Mouse (Mus musculus): ENCODE results near the gene Gm11549. TPM values are rescaled to one million over a fixed set of nuclear protein-coding genes. Genes with fewer than 3 reads are reported as not detected.
A peak's percentile ranks its signal among the peaks of the same experiment; 100 is the strongest.

Gm11549 gene
- polyA plus RNA-seq, 1 experiment from 2014 or later, result 0.20 TPM

DNA sequence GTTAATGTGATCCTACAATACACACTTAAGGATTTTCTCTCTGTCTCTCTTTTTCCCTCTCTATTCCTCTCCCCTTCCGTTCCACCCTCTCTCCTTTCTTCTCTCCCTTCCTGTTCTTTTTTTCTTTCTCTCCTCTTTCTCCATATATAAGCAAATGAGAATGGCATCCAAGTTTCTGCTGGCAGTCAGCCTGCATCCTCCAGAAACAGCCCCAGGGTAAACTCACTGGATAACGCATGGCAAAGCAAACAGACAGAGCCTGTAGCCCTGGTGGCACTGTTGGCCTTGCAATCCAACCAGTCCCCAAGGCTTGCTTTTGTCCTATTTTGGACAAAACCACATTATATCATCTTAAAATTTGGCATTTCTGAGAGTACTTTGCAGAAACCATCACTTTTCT, 9.6 kb upstream of the Gm11549 start:
- no peak overlapping the region for H3K27ac ChIP-seq (ENCODE audit: low read depth)
- no peak overlapping the region for H3K9ac ChIP-seq (ENCODE audit: low read length)
- H3K9me3 ChIP-seq (ENCODE audit: control insufficient read depth, low read length), result no peaks in the 10 kb centered on the region
- no peak for ATAC-seq (replicated peaks; ENCODE audit: low FRiP score, low TSS enrichment, low read depth)
- 40% methylated on average over 2 of the region's 2 CpGs for WGBS
- no peak for DNase-seq (ENCODE audit: low spot score)
- peaks cover 8% of the 10 kb centered on the region for H3K4me1 ChIP-seq (replicated peaks; ENCODE audit: control insufficient read depth, insufficient read depth, low read length)
- no peaks in the 10 kb centered on the region for H3K36me3 ChIP-seq (ENCODE audit: control insufficient read depth, insufficient read depth, low read length)
- no peaks in the 10 kb centered on the region for H3K27me3 ChIP-seq (replicated peaks; ENCODE audit: control insufficient read depth, insufficient read depth, low read length)
- H3K4me3 ChIP-seq (ENCODE audit: low read depth, low read length), result no peak overlapping the region
- peak overlapping the region; percentile 65 for H3K4me2 ChIP-seq (ENCODE audit: low read length)

DNA sequence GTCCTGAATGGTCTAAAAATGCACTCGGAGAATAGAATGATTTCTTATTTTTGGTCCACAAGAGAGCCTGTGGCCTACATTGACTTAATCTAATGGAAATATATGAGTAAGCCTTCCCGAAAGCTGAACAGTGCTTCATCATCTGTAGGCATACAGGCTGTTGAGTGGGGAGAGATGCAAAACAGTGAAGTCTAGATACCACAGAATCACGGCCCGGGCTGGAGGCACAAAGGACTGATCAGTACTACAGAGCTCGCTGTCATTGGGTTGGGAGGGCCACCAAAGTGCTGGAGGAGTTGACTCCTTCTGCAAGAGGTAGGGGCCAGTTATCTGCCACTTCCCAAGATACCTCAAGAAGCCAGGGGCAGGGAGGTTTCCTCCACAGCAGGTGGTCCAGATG, 9.2 kb upstream of the Gm11549 start:
- no peak for ATAC-seq (replicated peaks; ENCODE audit: low FRiP score, low TSS enrichment, low read depth)
- Histone ChIP-seq H3K36me3 (ENCODE audit: control insufficient read depth, insufficient read depth, low read length) (no peaks in the 10 kb centered on the region), H3K4me3 (ENCODE audit: low read depth, low read length) (no peak overlapping the region), H3K9me3 (ENCODE audit: control insufficient read depth, low read length) (no peaks in the 10 kb centered on the region), H3K9ac (ENCODE audit: low read length) (no peak overlapping the region), H3K27ac (ENCODE audit: low read depth) (no peak overlapping the region), H3K4me1 (replicated peaks; ENCODE audit: control insufficient read depth, insufficient read depth, low read length) (peaks cover 8% of the 10 kb centered on the region), H3K27me3 (replicated peaks; ENCODE audit: control insufficient read depth, insufficient read depth, low read length) (no peaks in the 10 kb centered on the region), H3K4me2 (ENCODE audit: low read length) (no peak overlapping the region)
- no peak for DNase-seq (ENCODE audit: low spot score)
- 81% methylated on average over 5 of the region's 5 CpGs for WGBS

DNA sequence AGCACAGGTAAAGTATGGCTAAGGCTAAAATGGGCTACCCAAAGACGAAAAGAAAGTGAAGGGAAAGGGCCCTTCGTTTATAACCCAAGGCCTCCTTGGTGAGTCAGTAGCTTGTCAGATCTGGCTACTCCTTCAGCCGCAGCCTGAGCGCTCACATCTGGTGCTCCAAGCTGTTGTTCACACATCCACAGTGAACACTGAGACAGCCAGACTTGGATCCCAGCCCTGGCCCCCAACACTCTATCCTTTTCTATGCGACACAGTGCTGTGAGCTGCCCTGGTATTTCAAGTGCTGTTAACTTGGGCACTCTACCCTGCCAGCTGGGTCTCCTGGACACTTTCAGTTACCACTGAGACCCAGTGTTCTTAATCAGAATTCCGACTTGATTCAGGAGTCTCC, 8.7 kb upstream of the Gm11549 start:
- Histone ChIP-seq H3K4me1 (replicated peaks; ENCODE audit: control insufficient read depth, insufficient read depth, low read length) (peaks cover 8% of the 10 kb centered on the region), H3K36me3 (ENCODE audit: control insufficient read depth, insufficient read depth, low read length) (no peaks in the 10 kb centered on the region), H3K4me2 (ENCODE audit: low read length) (no peak overlapping the region), H3K9me3 (ENCODE audit: control insufficient read depth, low read length) (no peaks in the 10 kb centered on the region), H3K9ac (ENCODE audit: low read length) (no peak overlapping the region), H3K27ac (ENCODE audit: low read depth) (no peak overlapping the region), H3K27me3 (replicated peaks; ENCODE audit: control insufficient read depth, insufficient read depth, low read length) (no peaks in the 10 kb centered on the region), H3K4me3 (ENCODE audit: low read depth, low read length) (no peak overlapping the region)
- WGBS, result 86% methylated on average over 6 of the region's 6 CpGs
- DNase-seq (ENCODE audit: low spot score), result no peak
- no peak for ATAC-seq (replicated peaks; ENCODE audit: low FRiP score, low TSS enrichment, low read depth)

DNA sequence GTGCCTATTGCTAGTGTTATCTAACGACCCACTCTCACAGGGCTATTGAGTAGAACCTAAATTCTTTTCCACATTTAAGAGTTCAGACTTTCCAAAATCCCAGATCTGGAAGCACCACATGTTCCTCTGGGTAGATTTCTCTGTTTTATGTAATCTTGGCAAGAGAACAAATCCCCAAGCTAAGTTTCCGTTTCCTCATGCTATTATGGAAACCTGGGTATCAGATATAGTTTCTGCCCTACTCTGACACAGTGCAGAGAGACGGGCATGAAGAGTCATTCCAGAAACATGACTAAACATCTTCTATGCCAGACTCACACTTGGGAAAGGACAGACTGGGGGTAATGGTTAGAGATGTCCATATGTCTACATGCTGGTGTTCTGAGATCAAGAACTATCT, 2.9 kb upstream of the Gm11549 start:
- H3K4me3 ChIP-seq (ENCODE audit: low read depth, low read length), result no peak overlapping the region
- no peak overlapping the region for H3K27ac ChIP-seq (ENCODE audit: low read depth)
- no peaks in the 10 kb centered on the region for H3K4me1 ChIP-seq (replicated peaks; ENCODE audit: control insufficient read depth, insufficient read depth, low read length)
- WGBS, result 61% methylated on average over 3 of the region's 3 CpGs
- peaks cover 30% of the 10 kb centered on the region for H3K27me3 ChIP-seq (replicated peaks; ENCODE audit: control insufficient read depth, insufficient read depth, low read length)
- DNase-seq (ENCODE audit: low spot score) (no peak), ATAC-seq (replicated peaks; ENCODE audit: low FRiP score, low TSS enrichment, low read depth) (no peak)
- H3K4me2 ChIP-seq (ENCODE audit: low read length), result no peak overlapping the region
- no peaks in the 10 kb centered on the region for H3K36me3 ChIP-seq (ENCODE audit: control insufficient read depth, insufficient read depth, low read length)
- no peaks in the 10 kb centered on the region for H3K9me3 ChIP-seq (ENCODE audit: control insufficient read depth, low read length)
- H3K9ac ChIP-seq (ENCODE audit: low read length), result no peak overlapping the region

DNA sequence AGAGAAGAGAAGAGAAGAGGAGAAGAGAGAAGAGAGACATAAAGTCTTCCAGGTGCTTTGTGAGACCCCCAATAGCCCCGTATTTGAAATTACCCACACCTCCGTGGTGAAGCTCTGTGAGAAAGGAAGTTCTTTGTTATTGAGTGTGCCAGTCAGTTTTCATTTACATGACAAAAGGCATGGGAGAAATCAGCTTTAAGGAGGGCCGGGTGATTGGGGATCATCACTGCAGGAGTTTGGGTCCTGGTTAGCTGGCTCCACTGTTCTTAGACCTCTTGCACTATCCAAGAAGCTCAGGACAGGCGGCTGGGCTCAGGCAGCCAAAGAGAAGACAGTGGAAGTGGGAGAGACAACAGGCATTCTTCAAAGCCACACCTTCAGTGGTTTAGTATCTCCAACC, 524 bp upstream of the Gm11549 start:
- H3K27me3 ChIP-seq (replicated peaks; ENCODE audit: control insufficient read depth, insufficient read depth, low read length), result peaks cover 30% of the 10 kb centered on the region
- WGBS, result 14% methylated on average over 4 of the region's 4 CpGs
- no peaks in the 10 kb centered on the region for H3K36me3 ChIP-seq (ENCODE audit: control insufficient read depth, insufficient read depth, low read length)
- ATAC-seq (replicated peaks; ENCODE audit: low FRiP score, low TSS enrichment, low read depth) (no peak), DNase-seq (ENCODE audit: low spot score) (no peak)
- no peaks in the 10 kb centered on the region for H3K9me3 ChIP-seq (ENCODE audit: control insufficient read depth, low read length)
- no peaks in the 10 kb centered on the region for H3K4me1 ChIP-seq (replicated peaks; ENCODE audit: control insufficient read depth, insufficient read depth, low read length)
- H3K9ac ChIP-seq (ENCODE audit: low read length), result no peak overlapping the region
- H3K27ac ChIP-seq (ENCODE audit: low read depth), result no peak overlapping the region
- no peak overlapping the region for H3K4me2 ChIP-seq (ENCODE audit: low read length)
- no peak overlapping the region for H3K4me3 ChIP-seq (ENCODE audit: low read depth, low read length)

DNA sequence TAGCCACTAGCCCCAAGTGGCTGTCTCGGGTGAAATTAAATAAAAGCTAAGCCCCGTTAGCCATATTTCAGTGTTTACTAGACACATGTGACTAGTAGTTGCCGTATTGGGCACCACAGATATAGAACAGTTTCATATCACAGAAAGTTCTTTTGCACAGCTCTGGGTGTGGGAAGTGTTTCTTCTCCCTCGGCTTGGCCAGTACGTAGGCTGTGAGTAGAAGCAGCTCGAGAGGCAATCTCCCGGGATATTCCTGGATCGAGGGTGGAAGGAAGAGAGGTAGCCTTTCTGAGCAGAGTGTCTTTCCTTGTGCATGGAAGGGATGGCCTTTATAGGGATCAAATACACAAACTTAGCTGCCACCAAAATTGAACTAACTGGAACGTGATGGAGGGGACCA, 5.4 kb downstream of the Gm11549 start:
- H3K9me3 ChIP-seq (ENCODE audit: control insufficient read depth, low read length), result no peaks in the 10 kb centered on the region
- DNase-seq (ENCODE audit: low spot score) (no peak), ATAC-seq (replicated peaks; ENCODE audit: low FRiP score, low TSS enrichment, low read depth) (no peak)
- 85% methylated on average over 9 of the region's 9 CpGs for WGBS
- H3K4me2 ChIP-seq (ENCODE audit: low read length), result no peak overlapping the region
- H3K4me1 ChIP-seq (replicated peaks; ENCODE audit: control insufficient read depth, insufficient read depth, low read length), result no peaks in the 10 kb centered on the region
- H3K9ac ChIP-seq (ENCODE audit: low read length), result no peak overlapping the region
- no peak overlapping the region for H3K27ac ChIP-seq (ENCODE audit: low read depth)
- H3K27me3 ChIP-seq (replicated peaks; ENCODE audit: control insufficient read depth, insufficient read depth, low read length), result peaks cover 16% of the 10 kb centered on the region
- no peak overlapping the region for H3K4me3 ChIP-seq (ENCODE audit: low read depth, low read length)
- no peaks in the 10 kb centered on the region for H3K36me3 ChIP-seq (ENCODE audit: control insufficient read depth, insufficient read depth, low read length)

DNA sequence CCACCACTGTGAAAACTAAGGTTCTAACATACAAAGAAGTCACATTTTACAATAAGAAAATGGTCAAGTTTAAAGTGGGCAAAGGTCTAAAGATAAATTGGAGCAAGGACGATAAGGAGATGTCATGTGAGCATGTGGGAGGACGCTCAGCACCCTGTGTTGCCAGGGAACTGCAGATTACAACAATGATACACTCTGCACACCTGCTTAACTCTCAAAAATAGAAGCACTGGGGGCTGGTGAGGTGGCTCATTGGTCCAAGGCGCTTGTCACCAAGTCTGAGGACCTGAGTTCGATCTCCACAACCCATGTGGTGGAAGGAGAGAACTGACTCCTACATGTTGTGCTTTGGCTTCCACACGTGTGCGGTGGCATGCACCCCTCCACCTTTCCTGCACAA, 10.1 kb downstream of the Gm11549 start:
- WGBS, result 81% methylated on average over 6 of the region's 6 CpGs
- Histone ChIP-seq H3K4me2 (ENCODE audit: low read length) (no peak overlapping the region), H3K4me1 (replicated peaks; ENCODE audit: control insufficient read depth, insufficient read depth, low read length) (no peaks in the 10 kb centered on the region), H3K36me3 (ENCODE audit: control insufficient read depth, insufficient read depth, low read length) (no peaks in the 10 kb centered on the region), H3K4me3 (ENCODE audit: low read depth, low read length) (no peak overlapping the region), H3K9me3 (ENCODE audit: control insufficient read depth, low read length) (no peaks in the 10 kb centered on the region), H3K27me3 (replicated peaks; ENCODE audit: control insufficient read depth, insufficient read depth, low read length) (no peaks in the 10 kb centered on the region), H3K27ac (ENCODE audit: low read depth) (no peak overlapping the region), H3K9ac (ENCODE audit: low read length) (no peak overlapping the region)
- DNase-seq (ENCODE audit: low spot score) (peak; percentile 48), ATAC-seq (replicated peaks; ENCODE audit: low FRiP score, low TSS enrichment, low read depth) (0 out of 2 replicates have a peak, but pooled peaks have one; percentile 19)

DNA sequence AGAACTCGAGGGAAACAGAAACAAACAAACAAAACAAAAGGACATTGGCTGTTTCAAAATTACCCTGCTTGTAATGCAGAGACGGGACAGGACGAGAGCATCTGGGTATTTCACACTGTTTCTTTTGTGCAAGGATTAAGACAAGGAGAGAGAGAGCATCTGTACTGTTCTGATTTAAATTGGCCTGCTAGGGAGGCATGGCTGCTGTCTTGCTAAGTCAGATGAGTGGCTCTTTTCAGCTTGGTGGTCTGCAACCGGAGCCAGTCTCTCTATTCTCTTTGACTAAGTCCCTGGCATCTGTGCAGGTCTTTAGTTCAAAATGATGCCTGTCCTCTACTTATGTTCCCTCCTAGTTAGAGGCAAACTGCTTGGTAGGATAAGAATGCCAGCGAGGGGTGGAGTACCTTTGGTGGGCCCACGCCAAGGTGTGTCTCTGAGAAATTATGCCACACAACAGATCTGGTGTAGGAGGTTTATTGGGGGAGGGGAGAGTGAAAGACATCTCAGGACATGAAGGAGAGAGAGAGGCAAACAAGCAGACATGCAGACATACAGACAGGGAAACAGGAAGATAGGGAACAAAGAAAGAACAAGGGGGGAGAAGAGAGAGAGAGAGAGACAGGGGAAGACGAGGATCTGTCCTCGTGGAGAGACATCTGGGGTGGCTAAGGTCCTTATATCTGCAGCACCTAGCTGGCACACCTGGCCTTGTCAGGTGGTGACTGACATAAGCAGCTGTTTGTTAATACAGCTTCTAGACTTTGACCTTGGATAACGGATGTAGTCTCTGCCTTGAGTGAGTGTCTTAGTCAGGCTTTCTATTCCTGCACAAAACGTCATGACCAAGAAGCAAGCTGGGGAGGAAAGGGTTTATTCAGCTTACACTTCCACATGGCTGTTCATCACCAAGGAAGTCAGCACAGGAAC, 15.5 kb downstream of the Gm11549 start:
- DNase-seq (ENCODE audit: low spot score), result peak; percentile 45

DNA sequence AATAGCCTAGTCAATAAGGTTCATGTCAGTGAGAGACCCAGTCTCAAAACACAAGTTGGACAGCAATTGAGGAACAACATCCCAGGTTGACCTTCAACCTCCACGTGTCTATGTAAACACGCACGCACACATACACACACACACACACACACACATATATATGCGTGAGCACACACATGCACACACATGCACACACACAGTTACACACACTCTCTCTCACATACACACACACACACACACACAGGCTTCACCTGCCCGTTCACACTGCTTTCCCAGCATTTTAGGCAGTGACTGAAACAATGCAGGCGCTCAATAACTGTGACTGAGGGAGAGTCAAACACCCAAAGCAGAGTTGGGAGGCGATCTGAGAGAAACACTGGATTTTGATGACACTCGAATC, 16.3 kb downstream of the Gm11549 start:
- H3K9ac ChIP-seq (ENCODE audit: low read length), result no peak overlapping the region
- H3K27me3 ChIP-seq (replicated peaks; ENCODE audit: control insufficient read depth, insufficient read depth, low read length), result no peaks in the 10 kb centered on the region
- no peak for DNase-seq (ENCODE audit: low spot score)
- H3K36me3 ChIP-seq (ENCODE audit: control insufficient read depth, insufficient read depth, low read length), result no peaks in the 10 kb centered on the region
- no peak overlapping the region for H3K4me2 ChIP-seq (ENCODE audit: low read length)
- no peaks in the 10 kb centered on the region for H3K4me1 ChIP-seq (replicated peaks; ENCODE audit: control insufficient read depth, insufficient read depth, low read length)
- H3K4me3 ChIP-seq (ENCODE audit: low read depth, low read length), result no peak overlapping the region
- ATAC-seq (replicated peaks; ENCODE audit: low FRiP score, low TSS enrichment, low read depth), result no peak
- WGBS, result 85% methylated on average over 8 of the region's 8 CpGs
- no peaks in the 10 kb centered on the region for H3K9me3 ChIP-seq (ENCODE audit: control insufficient read depth, low read length)
- H3K27ac ChIP-seq (ENCODE audit: low read depth), result no peak overlapping the region

More for the DNA sequence above, 15.5 kb downstream of the Gm11549 start:
- H3K4me1 ChIP-seq (replicated peaks; ENCODE audit: control insufficient read depth, insufficient read depth, low read length), result no peaks in the 10 kb centered on the region
- H3K4me3 ChIP-seq (ENCODE audit: low read depth, low read length), result no peak overlapping the region
- 72% methylated on average over 10 of the region's 10 CpGs for WGBS
- no peak for ATAC-seq (replicated peaks; ENCODE audit: low FRiP score, low TSS enrichment, low read depth)
- H3K36me3 ChIP-seq (ENCODE audit: control insufficient read depth, insufficient read depth, low read length), result no peaks in the 10 kb centered on the region
- no peak overlapping the region for H3K4me2 ChIP-seq (ENCODE audit: low read length)
- no peaks in the 10 kb centered on the region for H3K27me3 ChIP-seq (replicated peaks; ENCODE audit: control insufficient read depth, insufficient read depth, low read length)
- H3K9ac ChIP-seq (ENCODE audit: low read length), result no peak overlapping the region
- H3K9me3 ChIP-seq (ENCODE audit: control insufficient read depth, low read length), result no peaks in the 10 kb centered on the region
- H3K27ac ChIP-seq (ENCODE audit: low read depth), result no peak overlapping the region

Data from intestine, embryonic 14.5 days (tissue).